Mouse (Mus musculus) embryo, embryonic 11 days (tissue): ENCODE data around the gene Uvrag.
A peak's percentile ranks its signal among the peaks of the same experiment; 100 is the strongest.

ENCODE experiments used
- DNase-seq: peaks from one replicate; pipeline ENCODE4 v3.0.0-alpha.2; 2015

Gene Uvrag

GRCm38 (mm10) chr7:99162462-99162861 is 21.5 kb upstream of the Uvrag start:
- no peak for DNase-seq

GRCm38 (mm10) chr7:99161961-99162360 is 21.0 kb upstream of the Uvrag start:
- no peak for DNase-seq

- DNase-seq, result peak; percentile 35
These were observed 20.6 kb upstream of the Uvrag start for GRCm38 (mm10) chr7:99161529-99161928.

- DNase-seq, result no peak
These were observed 20.1 kb upstream of the Uvrag start for GRCm38 (mm10) chr7:99160995-99161394.

- no peak for DNase-seq
These were observed 18.5 kb upstream of the Uvrag start for GRCm38 (mm10) chr7:99159446-99159845.

- DNase-seq, result no peak
These were observed 18.0 kb upstream of the Uvrag start for GRCm38 (mm10) chr7:99158904-99159303.

- DNase-seq, result no peak
These were observed 17.1 kb upstream of the Uvrag start for GRCm38 (mm10) chr7:99158011-99158410.

GRCm38 (mm10) chr7:99156737-99157136 is 15.8 kb upstream of the Uvrag start:
- DNase-seq, result no peak

GRCm38 (mm10) chr7:99155311-99156289 is 14.7 kb upstream of the Uvrag start:
- peak; percentile 82 for DNase-seq

GRCm38 (mm10) chr7:99154648-99155151 is 13.8 kb upstream of the Uvrag start:
- peak; percentile 45 for DNase-seq

- DNase-seq, result no peak
These were observed 12.8 kb upstream of the Uvrag start for GRCm38 (mm10) chr7:99153686-99154202.

- DNase-seq, result no peak
These were observed 11.8 kb upstream of the Uvrag start for GRCm38 (mm10) chr7:99152756-99153155.

GRCm38 (mm10) chr7:99151342-99151741 is 10.4 kb upstream of the Uvrag start:
- DNase-seq, result peak; percentile 93

- no peak for DNase-seq
These were observed 8.1 kb upstream of the Uvrag start for GRCm38 (mm10) chr7:99149017-99149416.

GRCm38 (mm10) chr7:99147494-99147893 is 6.6 kb upstream of the Uvrag start:
- no peak for DNase-seq

GRCm38 (mm10) chr7:99146906-99147305 is 6.0 kb upstream of the Uvrag start:
- DNase-seq, result no peak

GRCm38 (mm10) chr7:99146011-99146410 is 5.1 kb upstream of the Uvrag start:
- DNase-seq, result no peak

GRCm38 (mm10) chr7:99144616-99145015 is 3.7 kb upstream of the Uvrag start:
- DNase-seq, result no peak

- no peak for DNase-seq
These were observed 2.3 kb upstream of the Uvrag start for GRCm38 (mm10) chr7:99143244-99143643.

- DNase-seq, result no peak
These were observed 1.1 kb upstream of the Uvrag start for GRCm38 (mm10) chr7:99141919-99142606.

- DNase-seq, result no peak
These were observed 430 bp downstream of the Uvrag start for GRCm38 (mm10) chr7:99140511-99140910.

- peak; percentile 40 for DNase-seq
These were observed 975 bp downstream of the Uvrag start for GRCm38 (mm10) chr7:99139841-99140491.

- no peak for DNase-seq
These were observed 3.4 kb downstream of the Uvrag start for GRCm38 (mm10) chr7:99137541-99137940.
